Mouse (Mus musculus) monocyte, adult 2 months (primary cell): ENCODE data around the gene 4930470P17Rik.
"Not testable (repeated sequence)": the region's sequence is repeated elsewhere in the genome, so short reads cannot be mapped to it uniquely, and the experiment has no call there.

ENCODE experiments used
- DNase-seq, 2 experiments: peaks; one replicate each; pipeline ENCODE4 v3.0.0; 2022; ENCODE audit warnings: low spot score in 2 of 2, low read depth in 1 of 2

Gene 4930470P17Rik

DNA sequence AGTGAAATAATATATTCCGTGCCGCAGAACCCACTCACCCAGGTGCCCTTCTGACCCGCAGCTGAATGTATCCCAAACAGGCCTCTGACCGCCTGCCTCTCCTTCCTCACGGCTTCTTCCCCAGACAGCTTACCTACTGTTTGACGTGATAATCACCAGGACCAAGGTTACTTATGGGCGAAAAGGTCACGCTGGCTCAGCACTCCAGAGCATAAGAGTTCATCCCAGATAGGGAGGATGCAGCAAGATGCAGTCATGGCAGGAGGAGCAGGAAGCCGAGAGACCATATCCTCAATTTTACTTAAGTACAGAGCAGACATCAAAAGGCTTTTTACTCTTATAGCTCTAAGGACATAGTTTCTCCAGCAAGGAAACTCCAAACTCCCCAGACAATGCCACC, at the start of gene 4930470P17Rik:
TSS of gene 4930470P17Rik (minus strand) at position 101 of the 400 bp plus-strand sequence.
- no peak for DNase-seq

DNA sequence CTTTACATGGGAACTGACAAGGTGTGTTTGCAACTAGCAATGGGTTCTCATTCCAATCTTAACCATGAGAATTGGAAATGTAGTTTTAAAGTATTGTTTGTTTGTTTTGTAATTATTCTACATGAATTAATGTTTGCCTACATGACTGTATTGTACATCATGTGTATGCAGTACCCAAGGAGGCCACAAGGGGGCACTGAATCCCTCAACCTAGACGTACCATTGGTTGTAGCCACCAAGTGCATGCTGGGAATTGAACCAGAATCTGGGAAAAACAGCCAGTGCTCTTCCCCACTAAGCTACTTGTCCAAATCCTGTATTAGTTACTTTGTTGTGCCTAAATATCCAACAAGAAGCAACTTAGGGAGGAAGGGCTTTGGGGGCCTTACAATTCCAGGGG, 49.7 kb upstream of the 4930470P17Rik start:
- no peak for DNase-seq

DNA sequence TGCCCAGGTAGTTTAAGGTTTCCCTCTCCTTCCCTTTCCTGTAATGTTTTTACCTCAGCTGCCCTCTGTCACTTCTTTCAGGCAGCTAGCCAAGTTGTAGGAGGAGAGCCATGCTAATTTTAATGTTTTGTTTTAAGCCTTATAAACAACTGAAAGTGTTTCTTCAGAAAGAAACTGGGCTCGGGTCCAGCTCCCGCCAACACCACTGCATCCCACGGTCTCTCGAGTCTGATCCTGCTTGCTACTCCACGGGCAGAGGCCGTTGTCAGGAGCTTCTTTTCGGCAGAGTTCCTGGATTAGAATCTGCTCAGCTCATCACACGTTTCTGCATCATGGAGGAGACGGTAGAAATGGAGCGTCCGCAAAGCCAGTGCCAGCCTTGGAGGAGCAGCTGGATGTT, 46.7 kb upstream of the 4930470P17Rik start:
- DNase-seq, result no peak

DNA sequence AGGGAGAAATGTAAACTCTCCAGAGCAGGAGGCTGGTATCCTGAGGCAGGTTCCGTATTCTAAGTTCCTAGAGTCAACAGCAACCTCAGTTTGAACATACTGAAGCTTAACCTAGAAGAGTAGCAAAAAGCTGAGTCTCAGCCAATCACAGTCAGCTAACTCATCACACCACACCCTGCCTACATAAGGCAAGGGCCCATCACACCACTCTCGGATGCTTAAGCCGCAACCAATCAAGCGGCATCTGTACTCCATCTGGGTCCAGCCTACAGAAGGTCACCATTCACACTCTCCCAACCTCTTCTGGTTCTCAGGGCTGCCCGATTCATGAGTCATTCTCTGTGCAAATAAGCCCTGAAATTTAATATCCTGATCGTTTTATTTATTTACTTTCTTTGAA, 44.4 kb upstream of the 4930470P17Rik start:
- DNase-seq, result no peak

DNA sequence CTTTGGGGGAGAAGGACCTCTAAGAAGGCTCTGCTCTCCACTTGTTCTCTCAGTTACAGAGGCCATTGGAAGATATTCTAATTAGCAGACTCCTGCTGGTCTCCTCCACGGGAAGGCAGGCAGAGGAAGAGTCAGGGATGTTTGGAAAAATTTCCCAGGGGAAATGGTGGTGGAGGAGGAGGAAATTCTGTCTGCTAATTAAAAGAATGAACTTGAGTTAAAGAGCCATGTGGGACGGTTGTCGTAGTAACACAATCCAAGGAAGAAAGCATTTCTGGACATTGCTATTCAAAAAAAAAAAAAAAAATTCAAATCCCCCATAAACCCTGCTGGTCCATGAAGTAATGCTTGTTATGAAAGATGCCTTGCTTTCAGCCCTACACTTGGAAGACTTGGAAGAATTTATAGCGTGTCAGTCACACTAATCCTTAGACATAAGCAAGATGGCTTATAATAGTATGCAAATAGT, 40.6 kb upstream of the 4930470P17Rik start:
- no peak for DNase-seq

DNA sequence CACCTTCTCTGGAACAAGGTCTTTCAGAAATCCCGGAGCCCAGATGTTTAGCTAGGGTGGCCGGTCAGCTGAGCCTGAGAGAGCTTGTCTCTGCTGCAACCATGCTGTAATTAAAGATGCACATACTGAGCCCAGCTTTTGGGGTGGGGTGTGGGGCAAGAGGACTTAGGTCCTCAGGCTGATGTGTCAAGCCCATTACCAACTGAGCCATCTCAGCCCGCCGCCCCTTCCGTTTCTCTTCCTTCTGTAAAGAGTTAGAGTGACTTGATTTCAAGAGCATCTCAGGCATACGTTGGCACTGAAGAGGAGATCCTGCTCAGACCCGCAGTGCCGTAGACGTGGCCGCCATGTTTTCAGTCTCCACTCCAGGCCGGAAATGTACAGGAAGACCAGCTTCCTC, 38.5 kb upstream of the 4930470P17Rik start:
- DNase-seq, result no peak

DNA sequence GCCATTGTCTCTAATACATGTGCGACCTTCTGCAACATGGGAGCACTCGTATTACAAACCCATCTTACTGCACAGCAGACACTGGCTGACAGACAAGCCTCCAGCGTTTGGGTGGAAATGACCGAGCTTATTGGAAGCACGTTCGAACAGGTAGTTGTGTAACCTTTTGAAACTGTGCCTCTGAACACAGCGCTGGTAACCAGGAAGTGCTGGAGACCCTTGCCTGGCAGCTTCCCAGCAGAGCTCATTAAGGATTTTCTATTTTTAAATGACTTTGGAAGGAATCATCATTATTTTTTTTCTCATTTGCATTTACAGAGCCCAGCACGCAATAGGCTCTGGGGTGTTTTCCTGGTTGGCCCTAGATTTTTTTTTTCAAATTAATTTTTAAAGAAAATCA, 36.9 kb upstream of the 4930470P17Rik start:
- no peak for DNase-seq

DNA sequence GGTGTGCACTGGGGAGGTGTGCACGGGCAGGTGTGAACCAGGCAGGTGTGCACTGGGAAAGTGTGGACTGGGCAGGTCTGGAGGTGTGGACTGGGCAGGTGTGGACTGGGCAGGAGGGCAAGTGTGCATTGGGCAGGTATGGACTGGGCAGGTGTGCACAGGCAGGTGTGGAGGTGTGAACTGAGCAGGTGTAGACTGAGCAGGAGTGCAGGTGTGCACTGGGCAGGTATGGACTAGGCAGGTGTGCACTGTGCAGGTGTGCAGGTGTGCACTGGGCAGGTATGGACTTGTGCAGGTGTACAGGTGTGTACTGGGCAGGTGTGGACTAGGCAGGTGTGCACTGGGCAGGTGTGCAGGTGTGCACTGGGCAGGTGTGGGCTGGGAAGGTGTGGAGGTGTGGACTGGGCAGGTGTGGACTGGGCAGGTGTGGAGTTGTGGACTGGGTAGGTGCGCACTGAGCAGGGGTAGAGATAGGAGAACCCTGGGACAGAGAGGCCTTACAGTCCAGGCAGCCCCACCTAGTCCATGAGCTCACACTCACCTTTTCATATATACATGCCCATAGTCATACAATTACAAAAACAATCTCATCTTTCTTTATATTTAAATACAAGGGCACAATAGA, 31.3 kb upstream of the 4930470P17Rik start:
- no peak for DNase-seq

DNA sequence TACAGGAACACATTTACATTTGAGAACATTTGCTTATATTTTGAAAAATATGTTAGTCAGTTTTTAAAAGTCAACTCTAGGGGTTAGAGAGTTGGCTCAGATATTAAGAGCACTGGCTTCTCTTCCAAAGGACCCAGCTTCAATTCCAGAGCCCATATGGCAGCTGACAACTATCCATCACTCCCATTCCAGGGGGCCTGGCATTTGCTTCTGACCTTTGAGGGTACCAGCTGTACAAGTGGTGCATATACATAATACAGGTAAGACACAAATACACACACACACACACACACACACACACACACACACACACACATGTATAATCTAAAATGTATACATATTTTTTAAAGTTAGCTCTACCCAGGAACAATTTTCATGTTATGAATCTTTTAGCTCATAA, 30.6 kb upstream of the 4930470P17Rik start:
- DNase-seq, result no peak

DNA sequence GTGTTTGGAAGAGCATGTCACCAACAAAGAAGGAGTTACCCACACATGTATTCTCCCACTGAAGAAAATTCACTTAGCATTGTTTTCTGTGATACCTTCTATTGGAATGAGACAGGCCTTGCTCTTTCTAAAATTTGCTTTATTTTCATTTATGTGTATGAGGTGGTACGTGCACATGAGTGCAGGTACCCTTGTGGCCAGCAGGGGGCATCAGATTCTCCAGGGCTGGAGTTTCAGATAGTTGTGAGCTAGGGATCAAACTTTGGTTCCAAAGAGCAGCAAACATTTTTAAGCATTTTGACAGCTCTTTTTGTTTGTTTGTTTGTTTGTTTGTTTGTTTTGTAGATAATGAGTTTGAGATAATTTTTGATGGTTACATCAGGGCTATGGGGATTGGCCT, 29.6 kb upstream of the 4930470P17Rik start:
- no peak for DNase-seq

DNA sequence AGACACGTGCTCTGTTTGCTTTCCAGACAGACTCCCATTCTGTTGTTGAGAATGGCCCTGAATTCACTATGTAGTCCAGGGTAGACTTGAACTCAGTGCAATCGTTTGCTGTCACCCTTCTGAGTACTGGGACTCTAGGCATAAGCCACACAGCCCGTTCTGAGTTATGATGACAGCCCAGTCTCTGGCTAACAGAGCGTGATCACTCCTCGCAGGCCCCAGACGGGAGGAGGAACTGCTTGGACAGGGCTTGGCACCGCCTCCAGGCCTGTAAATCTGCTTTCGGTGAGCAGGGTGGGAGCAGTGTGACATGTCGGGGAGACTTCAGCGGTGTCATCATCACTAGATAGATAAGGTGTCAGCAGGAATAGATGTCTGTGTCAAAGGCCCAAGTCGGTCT, 28.7 kb upstream of the 4930470P17Rik start:
- no peak for DNase-seq

DNA sequence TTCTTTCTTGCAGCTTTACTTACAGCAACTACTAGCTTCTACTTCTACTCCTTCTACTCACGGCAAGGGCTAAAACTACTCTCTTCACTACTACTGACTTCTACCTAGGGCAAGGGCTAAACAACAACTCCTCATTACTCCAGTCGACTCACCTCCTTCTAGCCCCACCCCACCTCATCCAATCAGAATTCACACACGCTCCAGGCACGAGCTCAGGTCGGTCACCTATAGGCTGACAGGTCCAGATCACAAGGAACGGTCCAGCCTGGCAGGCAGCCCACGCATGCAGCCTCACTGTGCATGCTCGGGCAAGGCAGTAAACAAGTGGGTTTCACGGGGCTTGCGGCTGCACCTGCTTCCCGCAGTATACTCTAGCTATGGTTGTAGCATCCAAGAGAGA, 26.2 kb upstream of the 4930470P17Rik start:
- DNase-seq, result not testable (repeated sequence)

DNA sequence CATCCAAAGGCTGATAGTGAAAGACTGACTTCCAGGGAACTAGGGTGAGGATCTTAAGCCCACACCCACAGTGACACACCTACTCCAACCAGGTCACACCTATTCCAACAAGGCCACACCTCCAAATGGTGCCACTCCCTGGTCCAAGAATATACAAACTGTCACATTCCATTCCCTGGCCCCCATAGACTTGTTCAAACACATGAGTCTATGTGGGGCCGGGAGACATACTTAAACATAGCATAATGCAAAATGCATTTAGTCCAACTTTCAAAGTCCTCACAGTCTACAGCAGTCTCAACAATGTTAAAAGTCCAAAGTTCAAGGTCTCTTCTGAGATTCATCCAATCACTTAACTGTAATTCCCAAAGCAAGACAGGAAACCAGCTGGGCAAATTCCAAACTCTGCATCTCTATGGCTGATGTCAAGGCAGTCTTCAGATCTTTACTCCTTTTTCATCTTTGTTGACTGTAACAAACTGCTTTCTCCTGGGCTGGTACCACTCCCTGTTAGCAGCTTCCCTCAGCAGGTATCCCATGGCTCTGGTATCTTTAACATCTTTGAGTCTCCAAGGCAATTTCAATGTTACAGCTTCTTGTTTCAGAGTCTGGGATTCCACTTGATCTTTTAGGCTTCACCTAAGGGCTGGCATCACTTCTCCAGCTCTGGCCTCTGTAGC, 22.5 kb upstream of the 4930470P17Rik start:
- not testable (repeated sequence) for DNase-seq

DNA sequence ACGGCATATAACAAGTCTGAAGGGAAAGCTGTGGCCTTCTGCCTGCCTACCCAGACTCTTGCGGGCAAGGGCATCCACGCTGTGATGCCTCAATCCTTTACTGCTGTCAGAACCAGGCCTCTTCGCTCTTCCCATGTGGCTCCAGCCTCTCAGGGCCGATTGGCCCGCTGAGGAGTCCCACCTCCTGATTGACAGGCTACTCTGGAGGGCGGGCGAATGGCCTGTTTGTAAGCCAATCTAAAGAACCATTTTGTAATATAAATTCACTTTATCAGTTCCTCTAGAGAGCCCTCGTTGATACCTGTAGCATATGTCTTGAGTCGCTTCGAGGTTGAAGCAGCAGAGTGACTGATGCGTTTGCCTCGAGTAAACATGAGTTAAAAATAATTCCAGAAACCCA, 21.2 kb upstream of the 4930470P17Rik start:
- DNase-seq, result no peak

DNA sequence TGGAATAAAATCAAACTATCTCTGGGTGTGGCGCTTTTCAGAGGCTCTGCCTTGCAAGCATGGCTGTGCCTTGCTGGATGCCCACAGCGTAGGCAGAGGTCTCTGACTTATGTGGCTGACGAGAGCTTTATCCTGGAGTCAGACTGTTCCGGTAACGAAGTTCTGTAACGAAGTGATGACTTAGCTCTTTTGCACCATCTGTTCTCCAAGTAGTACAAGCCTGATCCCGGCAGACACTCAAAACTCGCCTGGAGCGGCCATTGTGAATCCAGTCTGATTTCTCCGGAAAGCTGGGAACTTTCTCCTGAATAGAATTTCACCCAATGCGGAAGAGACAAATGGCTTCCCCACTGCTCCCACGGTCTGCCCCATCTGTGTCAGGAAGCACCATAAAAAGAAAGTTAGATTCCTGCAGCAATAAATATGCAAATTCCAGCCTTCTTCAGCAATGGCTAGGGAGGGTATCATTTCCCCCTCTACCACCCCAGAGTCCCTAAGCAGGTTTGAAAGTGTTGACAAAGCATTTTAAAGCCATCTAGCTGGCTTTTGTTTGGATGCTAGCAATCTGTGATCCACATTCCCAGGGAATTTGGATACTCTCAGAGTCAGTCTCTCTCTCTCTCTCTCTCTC, 17.2 kb upstream of the 4930470P17Rik start:
- DNase-seq, result no peak

DNA sequence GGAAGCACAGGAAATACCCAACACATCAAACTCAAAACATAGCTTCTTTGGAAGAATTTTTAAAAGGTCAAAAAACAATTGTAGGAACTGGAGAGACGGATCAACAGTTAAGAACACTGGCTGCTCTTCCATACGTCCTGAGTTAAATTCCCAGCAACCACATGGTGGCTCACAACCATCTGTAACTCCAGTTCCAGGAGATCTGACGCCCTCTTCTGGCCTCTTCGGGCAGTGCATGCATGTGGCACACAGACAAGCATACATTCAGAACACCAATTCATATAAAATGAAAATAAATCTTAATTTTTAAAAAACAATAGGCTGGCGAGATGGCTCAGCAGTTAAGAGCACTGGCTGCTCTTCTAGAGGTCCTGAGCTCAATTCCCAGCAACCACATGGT, 10.0 kb upstream of the 4930470P17Rik start:
- not testable (repeated sequence) for DNase-seq

DNA sequence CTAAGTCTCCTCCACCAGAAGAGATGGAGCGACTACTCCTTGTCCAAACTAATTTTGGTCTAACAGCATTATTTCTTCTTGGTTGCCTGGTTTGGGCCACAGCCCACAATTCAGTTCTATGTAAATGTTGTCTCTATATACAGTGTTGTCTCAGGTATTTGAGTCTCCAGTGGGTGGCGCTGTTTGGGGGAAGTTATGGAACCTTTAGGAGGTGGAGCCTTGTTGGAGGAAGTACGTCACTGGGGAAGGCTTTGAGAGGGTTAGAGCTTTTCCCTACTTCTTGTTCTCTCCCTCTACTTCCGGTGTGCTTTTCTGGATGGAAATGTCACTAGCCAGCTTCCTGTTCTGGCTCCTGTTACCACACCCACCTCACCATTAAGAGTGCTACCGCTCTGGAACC, 646 bp downstream of the 4930470P17Rik start:
- no peak for DNase-seq

DNA sequence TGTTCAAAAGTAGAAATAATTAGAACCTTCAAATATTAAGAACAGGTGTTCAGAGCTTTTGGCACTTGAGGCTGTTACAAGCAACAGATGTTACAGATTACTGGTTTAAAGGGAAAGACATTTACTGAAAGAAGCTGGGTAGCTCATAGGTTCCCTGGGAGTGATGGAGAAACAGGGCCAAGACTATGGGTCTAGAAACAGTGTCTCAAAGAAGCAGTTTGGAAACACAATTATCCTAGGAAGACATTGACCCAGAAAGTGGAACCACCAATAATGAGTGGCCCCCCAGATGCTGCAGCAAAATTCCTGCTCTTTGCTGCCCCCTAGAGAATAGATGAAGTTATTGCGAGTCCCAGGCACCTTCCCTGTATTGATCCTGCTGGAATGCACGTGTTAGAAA, 4.2 kb downstream of the 4930470P17Rik start:
- no peak for DNase-seq

DNA sequence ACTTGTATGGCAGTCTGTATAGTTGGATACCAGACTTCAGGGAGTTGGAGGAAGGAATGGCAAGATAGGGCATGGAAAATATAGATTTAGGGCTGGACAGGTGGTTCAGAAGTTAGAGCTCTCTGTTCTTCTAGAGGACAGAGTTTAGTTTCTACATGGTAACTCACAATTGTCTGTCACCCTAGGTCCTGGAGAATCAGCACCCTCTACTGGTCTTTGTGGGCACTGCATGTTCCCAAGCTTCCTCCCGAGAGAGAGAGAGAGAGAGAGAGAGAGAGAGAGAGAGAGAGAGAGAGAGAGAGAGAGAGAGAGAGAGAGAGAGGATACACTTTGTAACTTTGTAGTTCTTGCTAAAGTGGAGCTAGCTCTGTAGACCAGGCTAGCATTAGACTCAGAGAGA, 5.1 kb downstream of the 4930470P17Rik start:
- DNase-seq, result no peak

DNA sequence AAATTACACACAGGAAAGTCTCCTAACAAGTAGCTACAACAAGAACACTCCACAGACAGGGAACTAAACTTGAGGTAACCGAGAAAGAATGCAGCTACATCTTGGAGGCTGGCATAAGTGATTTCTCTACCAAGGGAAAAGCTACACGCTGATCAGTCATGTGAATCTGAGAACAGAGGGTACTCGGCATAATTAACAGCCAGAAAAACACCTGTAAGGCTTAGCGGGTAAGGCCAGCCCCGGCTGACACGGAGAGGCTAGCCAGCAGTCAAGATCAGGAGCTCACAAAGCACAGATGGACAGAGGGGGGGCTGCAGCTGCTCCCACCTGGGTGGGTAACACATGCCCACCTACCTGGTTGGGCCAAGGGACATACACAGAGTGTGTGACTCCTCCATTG, 9.7 kb downstream of the 4930470P17Rik start:
- no peak for DNase-seq

DNA sequence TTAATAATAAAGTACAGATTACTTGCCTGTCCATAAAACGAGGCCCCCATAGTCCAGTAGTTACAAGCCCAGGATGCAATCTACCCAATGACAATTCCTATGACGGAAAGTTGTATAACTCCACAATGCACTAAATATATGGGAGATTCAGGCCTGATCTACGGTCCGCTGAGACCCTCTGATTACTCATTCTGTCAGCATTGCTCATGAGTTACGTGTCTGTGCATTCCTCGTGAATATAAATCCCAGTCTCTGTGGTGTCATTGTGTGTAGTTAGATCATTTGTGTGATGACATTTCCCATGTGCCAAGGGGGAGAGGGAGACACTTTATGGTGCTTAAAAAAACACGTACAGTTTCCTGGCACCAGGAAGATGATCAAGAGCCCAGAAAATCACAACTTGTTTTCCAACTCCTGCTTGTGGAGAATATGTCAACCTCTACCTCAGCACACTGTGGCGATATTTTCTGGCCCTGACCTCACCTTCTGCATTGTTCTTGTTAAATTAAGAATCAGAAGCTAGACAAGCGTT, 13.4 kb downstream of the 4930470P17Rik start:
- DNase-seq, result no peak

DNA sequence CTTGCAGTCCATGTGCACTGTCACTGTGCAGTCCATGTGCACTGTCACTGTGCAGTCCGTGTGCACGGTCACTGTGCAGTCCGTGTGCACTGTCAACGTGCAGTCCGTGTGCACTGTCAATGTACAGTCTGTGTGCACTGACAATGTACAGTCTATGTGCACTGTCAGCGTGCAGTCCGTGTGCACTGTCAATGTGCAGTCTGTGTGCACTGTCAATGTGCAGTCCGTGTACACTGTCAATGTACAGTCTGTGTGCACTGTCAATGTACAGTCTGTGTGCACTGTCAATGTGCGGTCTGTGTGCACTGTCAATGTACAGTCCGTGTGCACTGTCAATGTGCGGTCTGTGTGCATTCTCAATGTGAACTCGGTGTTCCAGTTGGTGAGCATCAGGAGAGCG, 17.1 kb downstream of the 4930470P17Rik start:
- no peak for DNase-seq
